Mouse (Mus musculus): ENCODE results near the gene Vmn1r192. TPM values are rescaled to one million over a fixed set of nuclear protein-coding genes. Genes with fewer than 3 reads are reported as not detected.

Gene Vmn1r192
- not detected in 2 replicates for polyA plus RNA-seq (2012; rRNA removed)

GRCm38 (mm10) chr13:22191041-22191440 lies at the start of gene Vmn1r192:
TSS of gene Vmn1r192 (minus strand) at chr13:22191141.

DNA sequence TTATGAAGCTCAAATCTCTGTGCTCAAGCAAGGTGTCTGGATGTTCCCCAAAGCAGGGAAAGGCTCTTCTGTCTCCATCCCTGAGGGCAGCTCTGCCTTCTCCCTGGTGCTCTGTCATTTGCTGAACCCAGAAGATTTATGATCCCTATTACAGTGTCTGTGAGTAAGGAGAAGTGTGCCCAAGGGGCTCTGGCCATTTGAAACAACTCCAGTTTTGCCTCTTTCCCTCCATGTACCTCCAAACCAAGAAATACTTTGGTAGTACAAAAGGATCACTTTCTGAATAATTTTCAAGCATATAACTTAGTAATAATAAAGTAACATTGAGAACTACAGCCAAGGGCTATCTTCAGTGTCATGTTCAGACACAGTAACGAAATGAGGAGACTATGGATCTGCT lies 32.1 kb upstream of the Vmn1r192 start, which contains the start of gene Vmn1r193:
Gene Vmn1r193, minus strand, starts transcription at position 101 of the 400 bp plus-strand sequence.

DNA sequence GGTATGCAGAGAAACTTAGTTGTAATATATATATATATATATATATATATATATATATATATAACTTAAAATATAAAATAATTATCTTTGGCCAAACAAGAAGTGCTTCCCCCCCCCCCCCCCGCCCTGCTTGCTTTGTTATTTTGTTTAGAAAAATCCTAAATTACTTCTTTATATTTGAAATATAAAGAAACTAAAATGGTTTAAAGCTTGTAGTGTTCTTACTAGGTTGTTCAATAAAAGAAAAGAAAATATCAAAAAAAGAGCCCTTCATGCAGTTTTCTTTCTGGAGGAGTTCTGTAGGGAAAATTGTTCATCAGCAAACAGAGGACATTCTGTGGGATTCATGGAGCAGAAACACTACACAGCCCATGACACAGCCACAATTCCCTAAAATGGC lies 7.1 kb downstream of the Vmn1r192 start, which contains the start of gene Vmn1r191:
Gene Vmn1r191, minus strand, starts transcription at position 101 of the 400 bp plus-strand sequence.

Other genes starting within 250 kb of the Vmn1r192 start
- gene Zfp184, start 246.0 kb downstream of the Vmn1r192 start, polyA plus RNA-seq (2012; rRNA removed), result 13.1 and 19.9 TPM in 2 replicates
- gene Pom121l2, start 209.9 kb downstream of the Vmn1r192 start, polyA plus RNA-seq (2012; rRNA removed), result 0.04 TPM in 1 of 2 replicates, not detected in the other
- 0.24 and 0.47 TPM in 2 replicates for gene Prss16, start 181.4 kb downstream of the Vmn1r192 start, polyA plus RNA-seq (2012; rRNA removed)
- gene Hist1h2ah, start 155.6 kb downstream of the Vmn1r192 start, polyA plus RNA-seq (2012; rRNA removed), result 11.5 and 15.7 TPM in 2 replicates
- gene Hist1h2bk, start 155.3 kb downstream of the Vmn1r192 start, polyA plus RNA-seq (2012; rRNA removed), result 21.2 and 30.1 TPM in 2 replicates
- gene Hist1h4i, start 149.8 kb downstream of the Vmn1r192 start, polyA plus RNA-seq (2012; rRNA removed), result 60.0 and 87.2 TPM in 2 replicates
- gene Hist1h2ag, start 148.2 kb downstream of the Vmn1r192 start, polyA plus RNA-seq (2012; rRNA removed), result 45.5 and 69.8 TPM in 2 replicates
- gene Hist1h2bj, start 147.9 kb downstream of the Vmn1r192 start, polyA plus RNA-seq (2012; rRNA removed), result 14.7 and 26.0 TPM in 2 replicates
- not detected in 2 replicates for gene Vmn1r188, start 106.7 kb downstream of the Vmn1r192 start, polyA plus RNA-seq (2012; rRNA removed)
- not detected in 2 replicates for gene Vmn1r189, start 85.3 kb downstream of the Vmn1r192 start, polyA plus RNA-seq (2012; rRNA removed)
- gene Vmn1r191, start 7.2 kb downstream of the Vmn1r192 start, polyA plus RNA-seq (2012; rRNA removed), result not detected in 2 replicates
- gene Vmn1r193, start 32.0 kb upstream of the Vmn1r192 start, polyA plus RNA-seq (2012; rRNA removed), result not detected in 2 replicates
- gene Vmn1r194, start 53.1 kb upstream of the Vmn1r192 start, polyA plus RNA-seq (2012; rRNA removed), result not detected in 2 replicates
- gene Vmn1r195, start 79.4 kb upstream of the Vmn1r192 start, polyA plus RNA-seq (2012; rRNA removed), result not detected in 2 replicates
- not detected in 2 replicates for gene Vmn1r196, start 98.8 kb upstream of the Vmn1r192 start, polyA plus RNA-seq (2012; rRNA removed)
- not detected in 2 replicates for gene Vmn1r197, start 133.4 kb upstream of the Vmn1r192 start, polyA plus RNA-seq (2012; rRNA removed)
- gene Vmn1r198, start 159.2 kb upstream of the Vmn1r192 start, polyA plus RNA-seq (2012; rRNA removed), result not detected in 2 replicates
- gene Vmn1r199, start 188.7 kb upstream of the Vmn1r192 start, polyA plus RNA-seq (2012; rRNA removed), result not detected in 2 replicates
- not detected in 2 replicates for gene Vmn1r200, start 199.2 kb upstream of the Vmn1r192 start, polyA plus RNA-seq (2012; rRNA removed)

Measured in central nervous system, embryonic 11.5 days (tissue).